Mouse (Mus musculus): ENCODE data around the gene Ap3b1. TPM values are rescaled to one million over a fixed set of nuclear protein-coding genes. Genes with fewer than 3 reads are reported as not detected.

The Ap3b1 gene
- total and polyA plus RNA-seq, 3 experiments = 16.6 to 27.5 (median 23.4) TPM

GRCm38 (mm10) chr13:94563836-94564235 lies 205.1 kb downstream of the Ap3b1 start:
- 90% methylated on average over 8 of the region's 8 CpGs for WGBS
- DNase-seq = no peak
- Histone ChIP-seq H3K27ac (no peak overlapping the region), H3K4me1 (ENCODE audit: control insufficient read depth, insufficient read depth, low read length) (no peaks in the 10 kb centered on the region; the same call in 1 of the 2 replicates), H3K27me3 (ENCODE audit: control insufficient read depth, insufficient read depth, low read length) (no peaks in the 10 kb centered on the region), H3K9ac (ENCODE audit: low read depth, low read length) (no peak overlapping the region), H3K36me3 (ENCODE audit: control insufficient read depth, insufficient read depth, low read length) (no peaks in the 10 kb centered on the region), H3K79me2 (replicated peaks; ENCODE audit: control insufficient read depth, insufficient read depth, low read length) (no peaks in the 10 kb centered on the region), H3K4me3 (no peak overlapping the region)
- TF ChIP-seq CTCF (IDR thresholded peaks at IDR 0.05) (no peak), POLR2A (IDR thresholded peaks at IDR 0.05; ENCODE audit: insufficient read depth, low read depth, low read length) (no peak), EP300 (IDR thresholded peaks at IDR 0.05; ENCODE audit: insufficient read depth, low read depth, low read length) (no peak)
- intact Hi-C loops (cut with DNase I) = loop anchor here (5.0 to 10.0 kb wide), 3 partner anchors 141 to 378 kb away; no protein-coding TSS in a partner anchor

DNA sequence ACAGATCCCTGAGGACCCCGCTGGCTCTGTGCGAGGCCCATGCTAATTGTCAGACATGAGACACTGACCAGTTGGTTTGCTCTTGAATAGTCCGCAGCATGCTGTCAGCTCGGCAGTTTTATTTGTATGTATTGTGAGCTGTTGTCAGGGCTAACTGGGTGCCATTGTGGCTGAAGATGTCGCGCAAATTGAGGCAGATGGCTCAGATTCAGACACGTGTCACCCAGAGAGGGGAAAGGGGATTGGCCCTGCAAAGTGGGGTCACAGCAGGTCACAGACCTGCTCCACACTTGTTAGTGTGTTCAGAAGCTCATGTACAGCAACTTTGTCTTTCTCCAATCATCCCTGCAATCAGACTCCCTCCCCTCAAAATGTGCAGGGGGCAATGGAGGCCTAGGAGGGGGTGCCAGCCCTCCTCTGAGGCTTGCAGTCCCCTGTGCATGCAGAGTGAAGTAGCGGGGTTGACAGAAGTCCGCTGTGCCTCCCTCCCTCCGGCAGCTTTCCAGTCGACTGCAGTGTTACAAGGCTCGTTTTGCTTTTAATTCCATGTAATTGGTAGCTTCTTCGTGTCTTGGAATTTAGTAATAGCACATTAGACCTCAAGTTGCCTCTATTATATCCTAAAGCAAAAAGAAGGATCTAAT lies 205.7 kb downstream of the Ap3b1 start:
- Histone ChIP-seq H3K4me3 (no peak overlapping the region), H3K9ac (ENCODE audit: low read depth, low read length) (no peak overlapping the region), H3K4me1 (ENCODE audit: control insufficient read depth, insufficient read depth, low read length) (no peaks in the 10 kb centered on the region; the same call in 1 of the 2 replicates), H3K27ac (no peak overlapping the region), H3K36me3 (ENCODE audit: control insufficient read depth, insufficient read depth, low read length) (no peaks in the 10 kb centered on the region), H3K27me3 (ENCODE audit: control insufficient read depth, insufficient read depth, low read length) (no peaks in the 10 kb centered on the region), H3K79me2 (replicated peaks; ENCODE audit: control insufficient read depth, insufficient read depth, low read length) (no peaks in the 10 kb centered on the region)
- 89% methylated on average over 13 of the region's 13 CpGs for WGBS
- TF ChIP-seq EP300 (IDR thresholded peaks at IDR 0.05; ENCODE audit: insufficient read depth, low read depth, low read length) = no peak
- intact Hi-C loops (cut with DNase I) = loop anchor here (5.0 to 10.0 kb wide), 3 partner anchors 140 to 378 kb away; no protein-coding TSS in a partner anchor
- DNase-seq = no peak

DNA sequence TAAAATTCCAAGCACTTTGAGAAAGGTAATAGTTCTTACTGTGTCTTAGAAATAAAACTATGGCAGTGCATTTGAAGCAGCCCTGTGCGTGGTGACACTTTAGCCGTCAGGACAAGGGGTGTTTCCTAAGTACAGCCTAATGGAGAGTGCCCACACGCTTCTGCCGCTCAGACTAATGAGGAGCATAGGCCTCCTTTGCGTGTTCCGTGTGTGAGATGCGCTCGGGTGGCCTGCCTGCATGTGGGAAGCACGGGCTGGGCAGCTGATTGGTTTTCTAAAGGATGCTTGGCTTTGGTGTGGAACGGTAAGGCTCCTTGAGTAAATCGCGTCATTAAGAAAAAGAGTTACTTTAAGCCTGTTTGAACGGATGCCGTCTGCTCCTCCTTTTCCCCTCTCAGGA lies 206.4 kb downstream of the Ap3b1 start:
- no peak overlapping the region for H3K4me3 ChIP-seq
- TF ChIP-seq EP300 (IDR thresholded peaks at IDR 0.05; ENCODE audit: insufficient read depth, low read depth, low read length) (no peak), CTCF (IDR thresholded peaks at IDR 0.05) (no peak), POLR2A (IDR thresholded peaks at IDR 0.05; ENCODE audit: insufficient read depth, low read depth, low read length) (no peak)
- H3K79me2 ChIP-seq (replicated peaks; ENCODE audit: control insufficient read depth, insufficient read depth, low read length) = no peaks in the 10 kb centered on the region
- H3K27me3 ChIP-seq (ENCODE audit: control insufficient read depth, insufficient read depth, low read length) = no peaks in the 10 kb centered on the region
- no peak for DNase-seq
- no peak overlapping the region for H3K27ac ChIP-seq
- WGBS = 89% methylated on average over 14 of the region's 14 CpGs
- intact Hi-C loops (cut with DNase I) = loop anchor here (10.0 kb wide), 1 partner anchor 140 kb away; no protein-coding TSS in a partner anchor
- H3K36me3 ChIP-seq (ENCODE audit: control insufficient read depth, insufficient read depth, low read length) = no peaks in the 10 kb centered on the region
- no peak overlapping the region for H3K9ac ChIP-seq (ENCODE audit: low read depth, low read length)
- no peaks in the 10 kb centered on the region; the same call in 1 of the 2 replicates for H3K4me1 ChIP-seq (ENCODE audit: control insufficient read depth, insufficient read depth, low read length)

GRCm38 (mm10) chr13:94565616-94566015 lies 206.9 kb downstream of the Ap3b1 start:
- no peaks in the 10 kb centered on the region for H3K79me2 ChIP-seq (replicated peaks; ENCODE audit: control insufficient read depth, insufficient read depth, low read length)
- TF ChIP-seq POLR2A (IDR thresholded peaks at IDR 0.05; ENCODE audit: insufficient read depth, low read depth, low read length) (no peak), CTCF (IDR thresholded peaks at IDR 0.05) (no peak), EP300 (IDR thresholded peaks at IDR 0.05; ENCODE audit: insufficient read depth, low read depth, low read length) (no peak)
- WGBS = 53% methylated on average over 9 of the region's 9 CpGs
- intact Hi-C loops (cut with DNase I) = loop anchor here (10.0 kb wide), 1 partner anchor 139 kb away; no protein-coding TSS in a partner anchor
- H3K9ac ChIP-seq (ENCODE audit: low read depth, low read length) = no peak overlapping the region
- no peaks in the 10 kb centered on the region; the same call in 1 of the 2 replicates for H3K4me1 ChIP-seq (ENCODE audit: control insufficient read depth, insufficient read depth, low read length)
- DNase-seq = peak; percentile 24 to 42
- H3K4me3 ChIP-seq = no peak overlapping the region
- no peak overlapping the region for H3K27ac ChIP-seq
- H3K27me3 ChIP-seq (ENCODE audit: control insufficient read depth, insufficient read depth, low read length) = no peaks in the 10 kb centered on the region
- H3K36me3 ChIP-seq (ENCODE audit: control insufficient read depth, insufficient read depth, low read length) = no peaks in the 10 kb centered on the region

GRCm38 (mm10) chr13:94567739-94568138 lies 209.0 kb downstream of the Ap3b1 start:
- DNase-seq = no peak
- H3K27ac ChIP-seq = no peak overlapping the region
- no peaks in the 10 kb centered on the region; the same call in 1 of the 2 replicates for H3K4me1 ChIP-seq (ENCODE audit: control insufficient read depth, insufficient read depth, low read length)
- 75% methylated on average over 6 of the region's 6 CpGs for WGBS
- H3K9ac ChIP-seq (ENCODE audit: low read depth, low read length) = no peak overlapping the region
- no peaks in the 10 kb centered on the region for H3K27me3 ChIP-seq (ENCODE audit: control insufficient read depth, insufficient read depth, low read length)
- intact Hi-C loops (cut with DNase I) = loop anchor here (10.0 kb wide), 1 partner anchor 137 kb away; no protein-coding TSS in a partner anchor
- no peak for TF ChIP-seq EP300 (IDR thresholded peaks at IDR 0.05; ENCODE audit: insufficient read depth, low read depth, low read length)
- no peak for TF ChIP-seq CTCF (IDR thresholded peaks at IDR 0.05)
- no peak for TF ChIP-seq POLR2A (IDR thresholded peaks at IDR 0.05; ENCODE audit: insufficient read depth, low read depth, low read length)
- no peaks in the 10 kb centered on the region for H3K36me3 ChIP-seq (ENCODE audit: control insufficient read depth, insufficient read depth, low read length)
- H3K79me2 ChIP-seq (replicated peaks; ENCODE audit: control insufficient read depth, insufficient read depth, low read length) = no peaks in the 10 kb centered on the region
- no peak overlapping the region for H3K4me3 ChIP-seq

DNA sequence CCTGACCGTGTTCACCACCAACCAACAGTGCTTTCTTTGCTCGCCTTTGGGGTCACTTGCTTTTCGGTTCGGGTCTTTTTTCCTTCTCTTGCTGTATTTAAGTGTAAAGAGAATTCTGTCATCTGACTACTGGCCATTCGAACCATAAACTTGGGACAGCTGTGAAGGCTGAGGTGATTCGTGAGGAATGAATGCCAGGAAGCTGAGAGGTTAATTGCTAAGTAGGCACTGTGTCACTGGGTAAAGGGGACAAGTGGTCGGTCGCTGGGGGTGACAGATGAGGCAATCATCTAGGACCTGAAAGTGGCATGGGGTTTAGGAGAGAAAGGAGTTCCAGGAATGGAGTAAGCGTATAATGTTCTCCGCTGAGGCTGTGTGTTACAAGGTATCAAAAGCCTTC lies 212.2 kb downstream of the Ap3b1 start:
- Histone ChIP-seq H3K4me3 (no peak overlapping the region), H3K9ac (ENCODE audit: low read depth, low read length) (no peak overlapping the region), H3K27me3 (ENCODE audit: control insufficient read depth, insufficient read depth, low read length) (no peaks in the 10 kb centered on the region), H3K79me2 (replicated peaks; ENCODE audit: control insufficient read depth, insufficient read depth, low read length) (no peaks in the 10 kb centered on the region), H3K36me3 (ENCODE audit: control insufficient read depth, insufficient read depth, low read length) (no peaks in the 10 kb centered on the region), H3K27ac (no peak overlapping the region), H3K4me1 (ENCODE audit: control insufficient read depth, insufficient read depth, low read length) (no peaks in the 10 kb centered on the region)
- no peak for DNase-seq
- intact Hi-C loops (cut with DNase I) = no loop called here
- no peak for TF ChIP-seq CTCF (IDR thresholded peaks at IDR 0.05)
- no peak for TF ChIP-seq POLR2A (IDR thresholded peaks at IDR 0.05; ENCODE audit: insufficient read depth, low read depth, low read length)
- TF ChIP-seq EP300 (IDR thresholded peaks at IDR 0.05; ENCODE audit: insufficient read depth, low read depth, low read length) = no peak
- WGBS = 86% methylated on average over 10 of the region's 10 CpGs

Data from heart, adult 2 months (tissue).